ENCODE assay signal across 22 mouse cellular contexts in genomic region chr6:145972107-145972506, GRCm38 (mm10).
"Had no signal": no experiment of that assay in that cellular context is flagged by ENCODE, and none has a peak within 500 bp of the region (broad histone marks: within the 10 kb centered on the region; RNA-seq: fewer than 3 reads in every experiment).

No protein-coding gene starts in this region.

- H3K4me1 ChIP-seq: liver, embryonic 13.5 days; neural tube, embryonic 12.5 days had no signal

- DNase-seq: kidney, adult 18-20 months; kidney, adult 9 months; kidney, postnatal 14 days; kidney, postnatal 4 days; layer of hippocampus, adult 9-11 months; liver, embryonic 13.5 days; lung, adult 2 months; lung, postnatal 14 days; lung, postnatal 4 days; right cerebral cortex, adult 18-20 months; right cerebral cortex, postnatal 14 days; spleen, adult 18-20 months; thymus, adult 2 months; thymus, postnatal 14 days; thymus, postnatal 4 days had no signal

- H3K27me3 ChIP-seq: liver, embryonic 13.5 days; midbrain, embryonic 15.5 days; neural tube, embryonic 12.5 days; neural tube, embryonic 15.5 days; stomach, embryonic 15.5 days had no signal

- H3K27ac ChIP-seq: liver, embryonic 13.5 days; midbrain, embryonic 10.5 days; midbrain, embryonic 15.5 days; neural tube, embryonic 12.5 days; neural tube, embryonic 15.5 days; stomach, embryonic 15.5 days had no signal

- H3K9me3 ChIP-seq: liver, embryonic 13.5 days; midbrain, embryonic 10.5 days; midbrain, embryonic 15.5 days; neural tube, embryonic 12.5 days; neural tube, embryonic 15.5 days; stomach, embryonic 15.5 days had no signal

- H3K4me3 ChIP-seq: liver, embryonic 13.5 days; megakaryocyte, embryonic 14.5 days; midbrain, embryonic 10.5 days; midbrain, embryonic 15.5 days; neural tube, embryonic 12.5 days; neural tube, embryonic 15.5 days; stomach, embryonic 15.5 days had no signal

- ATAC-seq: intestine, embryonic 16.5 days; midbrain, embryonic 15.5 days had no signal

- H3K36me3 ChIP-seq: liver, embryonic 13.5 days; midbrain, embryonic 10.5 days; midbrain, embryonic 15.5 days; neural tube, embryonic 12.5 days; neural tube, embryonic 15.5 days; stomach, embryonic 15.5 days had no signal
